Mouse (Mus musculus): ENCODE results near the gene Igdcc3. TPM values are rescaled to one million over a fixed set of nuclear protein-coding genes. Genes with fewer than 3 reads are reported as not detected.

Gene Igdcc3
- polyA plus RNA-seq, 1 experiment from 2014 or later: 2.0 TPM

GRCm38 (mm10) chr9:65191755-65192469, 50.9 kb downstream of the Igdcc3 start:
- H3K4me1 ChIP-seq (ENCODE audit: control insufficient read depth, insufficient read depth, low read length): peaks cover 22% of the 10 kb centered on the region
- H3K9ac ChIP-seq (replicated peaks; ENCODE audit: low read depth, low read length): 0 out of 2 replicates have a peak overlapping the region, but pooled peaks have one; percentile 3
- H3K36me3 ChIP-seq (ENCODE audit: control insufficient read depth, insufficient read depth, low read length): no peaks in the 10 kb centered on the region
- H3K27ac ChIP-seq (ENCODE audit: low read length): peak overlapping the region; percentile 44; the same call in 1 of the 2 replicates
- 30% methylated on average over 8 of the region's 8 CpGs for WGBS
- no peak overlapping the region for H3K4me2 ChIP-seq (replicated peaks; ENCODE audit: low read depth, low read length)
- no peaks in the 10 kb centered on the region for H3K9me3 ChIP-seq (ENCODE audit: control insufficient read depth, low read depth, low read length)
- no peak for ATAC-seq (ENCODE audit: insufficient number of reproducible peaks, insufficient read depth, low FRiP score, low read depth)
- no peak overlapping the region for H3K4me3 ChIP-seq (ENCODE audit: low read depth, low read length)
- no peaks in the 10 kb centered on the region for H3K27me3 ChIP-seq (ENCODE audit: control insufficient read depth, insufficient read depth, low read length)

- no peak overlapping the region for H3K27ac ChIP-seq (ENCODE audit: low read length)
- 65% methylated on average over 12 of the region's 12 CpGs for WGBS
- H3K9ac ChIP-seq (replicated peaks; ENCODE audit: low read depth, low read length): no peak overlapping the region
- H3K4me1 ChIP-seq (ENCODE audit: control insufficient read depth, insufficient read depth, low read length): peaks cover 24% of the 10 kb centered on the region
- H3K4me3 ChIP-seq (ENCODE audit: low read depth, low read length): no peak overlapping the region
- ATAC-seq (ENCODE audit: insufficient number of reproducible peaks, insufficient read depth, low FRiP score, low read depth): no peak
- no peaks in the 10 kb centered on the region for H3K27me3 ChIP-seq (ENCODE audit: control insufficient read depth, insufficient read depth, low read length)
- no peak overlapping the region for H3K4me2 ChIP-seq (replicated peaks; ENCODE audit: low read depth, low read length)
- no peaks in the 10 kb centered on the region for H3K36me3 ChIP-seq (ENCODE audit: control insufficient read depth, insufficient read depth, low read length)
- H3K9me3 ChIP-seq (ENCODE audit: control insufficient read depth, low read depth, low read length): no peaks in the 10 kb centered on the region
Measured at GRCm38 (mm10) chr9:65193214-65193613, 52.2 kb downstream of the Igdcc3 start.

- no peak within 1 kb of the TSS for H3K4me3 ChIP-seq (ENCODE audit: low read depth, low read length)
- H3K4me1 ChIP-seq (ENCODE audit: control insufficient read depth, insufficient read depth, low read length): peaks cover 27% of the 10 kb centered on the region
- ATAC-seq (ENCODE audit: insufficient number of reproducible peaks, insufficient read depth, low FRiP score, low read depth): no peak
- no peaks in the 10 kb centered on the region for H3K9me3 ChIP-seq (ENCODE audit: control insufficient read depth, low read depth, low read length)
- H3K36me3 ChIP-seq (ENCODE audit: control insufficient read depth, insufficient read depth, low read length): no peaks in the 10 kb centered on the region
- no peak within 1 kb of the TSS for H3K9ac ChIP-seq (replicated peaks; ENCODE audit: low read depth, low read length)
- 74% methylated on average over 4 of the region's 4 CpGs for WGBS
- 0 out of 2 replicates have a peak within 1 kb of the TSS, but pooled peaks have one; percentile 8 for H3K4me2 ChIP-seq (replicated peaks; ENCODE audit: low read depth, low read length)
- no peaks in the 10 kb centered on the region for H3K27me3 ChIP-seq (ENCODE audit: control insufficient read depth, insufficient read depth, low read length)
- H3K27ac ChIP-seq (ENCODE audit: low read length): peak within 1 kb of the TSS; percentile 74
Measured at GRCm38 (mm10) chr9:65195053-65195452, 54.1 kb downstream of the Igdcc3 start, which contains the start of gene Parp16. Gene Parp16 (plus strand): TSS chr9:65195353.

- WGBS: 33% methylated on average over 8 of the region's 8 CpGs
- Histone ChIP-seq H3K36me3 (ENCODE audit: control insufficient read depth, insufficient read depth, low read length) (no peaks in the 10 kb centered on the region), H3K4me2 (replicated peaks; ENCODE audit: low read depth, low read length) (no peak overlapping the region), H3K27ac (ENCODE audit: low read length) (peak overlapping the region; percentile 74), H3K4me1 (ENCODE audit: control insufficient read depth, insufficient read depth, low read length) (peaks cover 27% of the 10 kb centered on the region), H3K9me3 (ENCODE audit: control insufficient read depth, low read depth, low read length) (no peaks in the 10 kb centered on the region), H3K4me3 (ENCODE audit: low read depth, low read length) (no peak overlapping the region), H3K27me3 (ENCODE audit: control insufficient read depth, insufficient read depth, low read length) (no peaks in the 10 kb centered on the region), H3K9ac (replicated peaks; ENCODE audit: low read depth, low read length) (no peak overlapping the region)
- 0 out of 2 replicates have a peak, but pooled peaks have one; percentile 15 for ATAC-seq (ENCODE audit: insufficient number of reproducible peaks, insufficient read depth, low FRiP score, low read depth)
Measured at GRCm38 (mm10) chr9:65195621-65195981, 54.6 kb downstream of the Igdcc3 start.

GRCm38 (mm10) chr9:65195982-65196737, 55.2 kb downstream of the Igdcc3 start:
- H3K4me2 ChIP-seq (replicated peaks; ENCODE audit: low read depth, low read length): peak overlapping the region; percentile 16; the same call in 1 of the 2 replicates
- peak overlapping the region; percentile 74 for H3K27ac ChIP-seq (ENCODE audit: low read length)
- peaks cover 27% of the 10 kb centered on the region for H3K4me1 ChIP-seq (ENCODE audit: control insufficient read depth, insufficient read depth, low read length)
- WGBS: 5% methylated on average over 9 of the region's 9 CpGs
- H3K4me3 ChIP-seq (ENCODE audit: low read depth, low read length): no peak overlapping the region
- no peaks in the 10 kb centered on the region for H3K9me3 ChIP-seq (ENCODE audit: control insufficient read depth, low read depth, low read length)
- peak; percentile 85 for ATAC-seq (ENCODE audit: insufficient number of reproducible peaks, insufficient read depth, low FRiP score, low read depth)
- no peaks in the 10 kb centered on the region for H3K27me3 ChIP-seq (ENCODE audit: control insufficient read depth, insufficient read depth, low read length)
- 0 out of 2 replicates have a peak overlapping the region, but pooled peaks have one; percentile 6 for H3K9ac ChIP-seq (replicated peaks; ENCODE audit: low read depth, low read length)
- no peaks in the 10 kb centered on the region for H3K36me3 ChIP-seq (ENCODE audit: control insufficient read depth, insufficient read depth, low read length)

- 17% methylated on average over 26 of the region's 26 CpGs for WGBS
- peak overlapping the region; percentile 16; the same call in 1 of the 2 replicates for H3K4me2 ChIP-seq (replicated peaks; ENCODE audit: low read depth, low read length)
- no peaks in the 10 kb centered on the region for H3K36me3 ChIP-seq (ENCODE audit: control insufficient read depth, insufficient read depth, low read length)
- H3K27me3 ChIP-seq (ENCODE audit: control insufficient read depth, insufficient read depth, low read length): no peaks in the 10 kb centered on the region
- H3K9me3 ChIP-seq (ENCODE audit: control insufficient read depth, low read depth, low read length): no peaks in the 10 kb centered on the region
- peak; percentile 84 for ATAC-seq (ENCODE audit: insufficient number of reproducible peaks, insufficient read depth, low FRiP score, low read depth)
- H3K9ac ChIP-seq (replicated peaks; ENCODE audit: low read depth, low read length): 0 out of 2 replicates have a peak overlapping the region, but pooled peaks have one; percentile 6
- H3K4me3 ChIP-seq (ENCODE audit: low read depth, low read length): no peak overlapping the region
- H3K27ac ChIP-seq (ENCODE audit: low read length): peak overlapping the region; percentile 74
- H3K4me1 ChIP-seq (ENCODE audit: control insufficient read depth, insufficient read depth, low read length): peaks cover 20% of the 10 kb centered on the region
Measured at GRCm38 (mm10) chr9:65196738-65197569, 56.0 kb downstream of the Igdcc3 start.

- 85% methylated on average over 6 of the region's 6 CpGs for WGBS
- H3K27me3 ChIP-seq (ENCODE audit: control insufficient read depth, insufficient read depth, low read length): no peaks in the 10 kb centered on the region
Measured at GRCm38 (mm10) chr9:65197826-65198225, 56.8 kb downstream of the Igdcc3 start.

GRCm38 (mm10) chr9:65199723-65200122, 58.7 kb downstream of the Igdcc3 start:
- WGBS: 39% methylated on average over 7 of the region's 7 CpGs
- Histone ChIP-seq H3K27me3 (ENCODE audit: control insufficient read depth, insufficient read depth, low read length) (no peaks in the 10 kb centered on the region), H3K4me1 (ENCODE audit: control insufficient read depth, insufficient read depth, low read length) (peaks cover 15% of the 10 kb centered on the region), H3K36me3 (ENCODE audit: control insufficient read depth, insufficient read depth, low read length) (no peaks in the 10 kb centered on the region), H3K9ac (replicated peaks; ENCODE audit: low read depth, low read length) (no peak overlapping the region), H3K27ac (ENCODE audit: low read length) (peak overlapping the region; percentile 45), H3K4me3 (ENCODE audit: low read depth, low read length) (no peak overlapping the region), H3K9me3 (ENCODE audit: control insufficient read depth, low read depth, low read length) (no peaks in the 10 kb centered on the region), H3K4me2 (replicated peaks; ENCODE audit: low read depth, low read length) (no peak overlapping the region)
- ATAC-seq (ENCODE audit: insufficient number of reproducible peaks, insufficient read depth, low FRiP score, low read depth): no peak

More at GRCm38 (mm10) chr9:65197826-65198225, 56.8 kb downstream of the Igdcc3 start:
- no peaks in the 10 kb centered on the region for H3K36me3 ChIP-seq (ENCODE audit: control insufficient read depth, insufficient read depth, low read length)
- H3K4me3 ChIP-seq (ENCODE audit: low read depth, low read length): no peak overlapping the region
- H3K9ac ChIP-seq (replicated peaks; ENCODE audit: low read depth, low read length): no peak overlapping the region
- no peak for ATAC-seq (ENCODE audit: insufficient number of reproducible peaks, insufficient read depth, low FRiP score, low read depth)
- H3K9me3 ChIP-seq (ENCODE audit: control insufficient read depth, low read depth, low read length): no peaks in the 10 kb centered on the region
- no peak overlapping the region for H3K4me2 ChIP-seq (replicated peaks; ENCODE audit: low read depth, low read length)
- H3K4me1 ChIP-seq (ENCODE audit: control insufficient read depth, insufficient read depth, low read length): peaks cover 15% of the 10 kb centered on the region
- H3K27ac ChIP-seq (ENCODE audit: low read length): no peak overlapping the region
